Mouse (Mus musculus): ENCODE data around the gene Kcna2.

Kcna2 gene

DNA sequence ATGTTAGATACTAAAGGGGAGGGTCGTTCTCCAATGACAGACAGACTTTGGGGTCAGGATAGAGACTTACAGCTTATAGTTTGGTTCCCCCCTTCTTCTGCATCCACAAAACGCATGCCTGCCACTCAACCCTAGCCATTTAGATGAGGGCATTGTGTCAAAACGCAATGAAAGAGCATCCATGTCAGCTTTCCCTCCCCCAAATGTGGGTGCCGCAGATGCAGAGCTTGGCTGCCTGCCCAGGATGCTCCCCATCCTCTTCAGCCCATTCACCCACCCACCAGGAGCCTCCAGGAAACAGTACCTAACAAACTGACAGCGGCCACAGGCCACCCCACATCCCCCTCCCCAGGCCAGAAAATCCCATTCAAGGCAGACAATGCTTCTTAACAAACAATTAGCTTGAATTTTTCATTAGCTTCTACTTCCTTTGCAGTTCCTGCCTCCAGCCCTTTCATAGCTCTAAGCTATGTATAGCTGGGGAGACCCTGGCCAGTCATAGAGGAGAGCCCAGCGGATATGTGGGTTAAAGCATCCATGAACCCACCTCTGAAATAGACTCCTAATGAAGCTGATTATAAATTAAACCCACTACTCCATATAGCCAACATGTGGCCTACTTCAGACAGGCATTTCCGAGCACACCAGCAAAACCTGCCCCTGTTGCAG lies 50.1 kb downstream of the Kcna2 start:
- DNase-seq (ENCODE audit: low spot score): no peak

DNA sequence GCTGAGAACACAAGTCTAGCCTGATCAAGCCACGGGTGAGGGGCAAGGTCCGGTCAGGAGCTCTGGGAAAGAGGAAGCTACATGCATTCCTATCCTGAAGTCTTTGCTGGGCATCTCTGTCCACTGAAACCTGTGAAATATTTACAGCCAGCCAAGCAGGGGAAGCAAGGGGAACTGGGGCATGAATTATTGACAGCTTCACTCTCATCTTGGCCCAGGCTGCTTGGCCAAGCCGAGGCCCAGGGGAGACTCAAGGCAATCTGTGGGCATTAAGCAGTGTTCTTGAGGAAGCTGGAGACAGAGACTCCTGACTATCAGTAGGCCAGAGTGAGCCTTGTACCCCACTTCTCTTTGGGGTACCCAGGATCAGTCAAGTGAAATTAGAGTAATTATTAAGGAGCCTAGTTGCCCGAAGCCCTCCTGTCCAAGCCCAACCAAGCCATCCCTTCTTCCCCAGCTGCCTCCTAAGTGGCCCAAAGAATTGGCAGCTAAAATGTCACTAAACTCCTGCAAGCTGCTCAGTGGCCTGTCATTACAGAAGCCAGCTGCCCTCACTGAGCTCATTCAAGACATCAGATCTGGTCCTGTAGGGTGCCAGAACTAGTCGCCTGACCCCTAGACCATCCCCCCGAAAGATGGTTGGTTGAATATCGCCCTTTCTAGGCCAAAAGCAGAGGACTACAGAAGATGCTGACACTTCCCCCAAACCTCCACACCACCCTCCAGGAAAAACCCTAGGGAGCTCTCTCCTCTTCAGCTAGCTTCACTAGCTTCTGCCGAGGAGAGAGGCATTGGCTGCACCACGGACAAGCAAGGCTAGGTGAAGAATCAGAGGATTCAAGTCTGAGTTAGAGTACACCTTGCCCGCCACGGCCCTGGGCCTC lies 53.1 kb downstream of the Kcna2 start:
- no peak for DNase-seq (ENCODE audit: low spot score)

DNA sequence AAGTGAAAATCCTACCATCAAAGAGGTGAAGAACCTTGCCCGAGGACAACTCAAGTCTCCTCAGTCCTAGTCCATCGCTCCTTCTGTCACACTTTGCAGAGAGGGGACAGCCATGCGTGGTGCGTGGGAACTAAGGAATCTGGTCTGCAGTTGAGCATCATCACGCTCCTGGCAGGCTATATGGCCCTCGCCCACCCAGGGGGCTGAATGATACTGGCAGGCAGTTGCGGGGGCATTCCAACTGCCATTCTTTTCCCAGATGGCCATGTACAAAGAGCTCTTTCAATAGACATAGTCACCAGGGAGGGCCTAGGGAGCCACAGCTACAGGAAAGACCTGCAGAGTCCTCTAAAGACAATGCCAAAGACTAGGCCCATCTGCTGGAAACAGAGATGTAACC lies 57.9 kb downstream of the Kcna2 start:
- DNase-seq (ENCODE audit: low spot score): no peak

DNA sequence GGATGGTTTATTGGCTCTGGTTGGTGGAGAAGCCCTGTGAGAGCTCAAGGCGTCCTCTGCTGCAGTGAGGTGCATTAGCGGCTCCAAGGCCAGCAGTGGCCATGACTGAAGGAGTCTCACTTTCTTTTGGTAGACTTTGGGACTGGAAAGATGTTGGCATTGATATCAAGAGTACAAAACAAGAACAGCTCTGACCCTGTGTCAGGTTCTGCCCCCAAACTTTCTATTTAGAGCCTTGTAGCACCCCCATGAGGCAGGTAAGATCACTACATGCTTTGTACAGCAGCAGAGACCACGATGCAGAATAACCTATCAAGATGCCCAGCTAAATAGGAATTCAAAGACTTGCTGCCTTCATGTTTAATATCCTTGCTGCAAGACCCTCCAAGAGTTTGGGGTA lies 58.5 kb downstream of the Kcna2 start:
- DNase-seq (ENCODE audit: low spot score): no peak

DNA sequence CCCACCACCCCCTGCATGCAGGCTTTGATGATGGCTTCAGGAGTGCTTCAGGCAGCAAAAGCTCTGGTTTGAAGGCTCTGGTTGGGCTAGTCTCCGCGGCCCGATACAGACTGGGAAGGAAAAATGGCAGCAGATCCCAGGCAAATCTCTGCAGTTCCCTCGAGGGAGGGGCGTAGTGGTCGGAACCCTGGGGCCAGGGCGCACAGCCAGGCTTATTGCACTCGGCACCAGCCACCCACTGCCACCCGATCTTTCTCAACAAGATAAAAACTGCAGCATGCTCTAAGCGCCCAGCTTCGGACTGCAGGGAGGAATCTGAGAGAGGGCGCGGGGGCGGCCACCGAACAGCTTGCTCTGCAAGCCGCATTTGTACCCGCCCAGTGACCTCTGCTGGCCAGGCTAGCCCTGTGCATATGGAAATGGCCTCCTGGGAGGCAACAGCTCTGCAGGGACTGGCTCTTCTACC lies 58.9 kb downstream of the Kcna2 start:
- DNase-seq (ENCODE audit: low spot score): peak; percentile 22

DNA sequence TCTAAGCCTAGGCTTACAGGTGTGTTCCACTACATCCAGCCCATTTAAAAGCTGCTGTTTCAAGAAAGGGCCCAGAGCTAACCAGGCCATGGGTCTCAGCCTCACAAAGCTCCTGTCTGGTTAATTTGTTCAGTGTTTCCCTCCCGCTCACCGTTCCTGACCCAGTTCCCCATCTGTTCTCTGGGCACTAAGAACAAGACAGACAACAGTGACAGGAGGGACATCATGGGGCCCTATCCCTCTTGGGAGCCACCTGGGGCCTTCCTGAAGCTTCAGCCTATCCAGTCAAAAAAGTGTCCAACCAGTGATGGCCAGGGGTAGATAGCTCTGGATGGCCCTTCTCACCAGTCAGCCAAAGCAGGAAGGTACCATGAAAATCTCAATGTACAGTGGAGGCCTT lies 61.8 kb downstream of the Kcna2 start:
- no peak for DNase-seq (ENCODE audit: low spot score)

Data from ovary, postnatal 36 days (tissue).